Mouse (Mus musculus): ENCODE results near the gene Rab8b. TPM values are rescaled to one million over a fixed set of nuclear protein-coding genes. Genes with fewer than 3 reads are reported as not detected.
"Not testable (repeated sequence)": the region's sequence is repeated elsewhere in the genome, so short reads cannot be mapped to it uniquely, and the experiment has no call there.

The Rab8b gene
- polyA plus RNA-seq, 1 experiment from 2014 or later = 16.9 TPM

- Histone ChIP-seq H3K4me1 (replicated peaks) (peaks cover 22% of the 10 kb centered on the region), H3K9me3 (no peaks in the 10 kb centered on the region), H3K4me3 (replicated peaks) (no peak overlapping the region), H3K36me3 (no peaks in the 10 kb centered on the region), H3K27ac (no peak overlapping the region), H3K9ac (replicated peaks) (no peak overlapping the region), H3K4me2 (no peak overlapping the region), H3K27me3 (no peaks in the 10 kb centered on the region)
- ATAC-seq (ENCODE audit: insufficient number of reproducible peaks, insufficient read depth, low FRiP score, low TSS enrichment, low read depth) = no peak
- WGBS = 89% methylated on average over 2 of the region's 2 CpGs
These were observed 34.9 kb downstream of the Rab8b start for GRCm38 (mm10) chr9:66884609-66885008.

GRCm38 (mm10) chr9:66883500-66883899 lies 36.0 kb downstream of the Rab8b start:
- no peaks in the 10 kb centered on the region for H3K36me3 ChIP-seq
- H3K27ac ChIP-seq = no peak overlapping the region
- H3K4me2 ChIP-seq = no peak overlapping the region
- peaks cover 22% of the 10 kb centered on the region for H3K4me1 ChIP-seq (replicated peaks)
- no peaks in the 10 kb centered on the region for H3K9me3 ChIP-seq
- whole genome bisulfite sequencing = 85% methylated on average over 5 of the region's 5 CpGs
- H3K9ac ChIP-seq (replicated peaks) = no peak overlapping the region
- no peak overlapping the region for H3K4me3 ChIP-seq (replicated peaks)
- no peaks in the 10 kb centered on the region for H3K27me3 ChIP-seq
- ATAC-seq (ENCODE audit: insufficient number of reproducible peaks, insufficient read depth, low FRiP score, low TSS enrichment, low read depth) = no peak

- Histone ChIP-seq H3K4me2 (no peak overlapping the region), H3K36me3 (no peaks in the 10 kb centered on the region), H3K27me3 (no peaks in the 10 kb centered on the region), H3K4me1 (replicated peaks) (peaks cover 13% of the 10 kb centered on the region), H3K9me3 (no peaks in the 10 kb centered on the region), H3K27ac (no peak overlapping the region), H3K9ac (replicated peaks) (no peak overlapping the region), H3K4me3 (replicated peaks) (no peak overlapping the region)
- WGBS = 53% methylated on average over 8 of the region's 8 CpGs
- ATAC-seq (ENCODE audit: insufficient number of reproducible peaks, insufficient read depth, low FRiP score, low TSS enrichment, low read depth) = no peak
These were observed 37.1 kb downstream of the Rab8b start for GRCm38 (mm10) chr9:66882406-66882821.

GRCm38 (mm10) chr9:66881858-66882257 lies 37.6 kb downstream of the Rab8b start:
- WGBS = 89% methylated on average over 3 of the region's 3 CpGs
- H3K9me3 ChIP-seq = no peaks in the 10 kb centered on the region
- no peak for ATAC-seq (ENCODE audit: insufficient number of reproducible peaks, insufficient read depth, low FRiP score, low TSS enrichment, low read depth)

GRCm38 (mm10) chr9:66880752-66881151 lies 38.7 kb downstream of the Rab8b start:
- H3K4me3 ChIP-seq (replicated peaks) = no peak overlapping the region
- H3K36me3 ChIP-seq = no peaks in the 10 kb centered on the region
- no peak overlapping the region for H3K9ac ChIP-seq (replicated peaks)
- H3K27me3 ChIP-seq = no peaks in the 10 kb centered on the region
- no peaks in the 10 kb centered on the region for H3K9me3 ChIP-seq
- peaks cover 6% of the 10 kb centered on the region for H3K4me1 ChIP-seq (replicated peaks)
- H3K4me2 ChIP-seq = no peak overlapping the region
- no peak overlapping the region for H3K27ac ChIP-seq
- 87% methylated on average over 2 of the region's 2 CpGs for WGBS
- no peak for ATAC-seq (ENCODE audit: insufficient number of reproducible peaks, insufficient read depth, low FRiP score, low TSS enrichment, low read depth)

More at GRCm38 (mm10) chr9:66881858-66882257, 37.6 kb downstream of the Rab8b start:
- H3K4me3 ChIP-seq (replicated peaks) = no peak overlapping the region
- no peaks in the 10 kb centered on the region for H3K36me3 ChIP-seq
- H3K4me1 ChIP-seq (replicated peaks) = peaks cover 10% of the 10 kb centered on the region
- H3K27me3 ChIP-seq = no peaks in the 10 kb centered on the region
- no peak overlapping the region for H3K9ac ChIP-seq (replicated peaks)
- no peak overlapping the region for H3K27ac ChIP-seq
- H3K4me2 ChIP-seq = no peak overlapping the region

GRCm38 (mm10) chr9:66879486-66879885 lies 40.0 kb downstream of the Rab8b start:
- H3K27me3 ChIP-seq = no peaks in the 10 kb centered on the region
- no peak for ATAC-seq (ENCODE audit: insufficient number of reproducible peaks, insufficient read depth, low FRiP score, low TSS enrichment, low read depth)
- H3K9ac ChIP-seq (replicated peaks) = no peak overlapping the region
- WGBS = 89% methylated on average over 6 of the region's 6 CpGs
- H3K4me2 ChIP-seq = no peak overlapping the region
- peaks cover 7% of the 10 kb centered on the region for H3K9me3 ChIP-seq
- H3K36me3 ChIP-seq = peaks cover 5% of the 10 kb centered on the region; the same call in 1 of the 2 replicates
- H3K4me1 ChIP-seq (replicated peaks) = peaks cover 6% of the 10 kb centered on the region
- no peak overlapping the region for H3K4me3 ChIP-seq (replicated peaks)
- no peak overlapping the region for H3K27ac ChIP-seq

- Histone ChIP-seq H3K4me1 (replicated peaks) (peaks cover 6% of the 10 kb centered on the region), H3K27me3 (no peaks in the 10 kb centered on the region), H3K4me2 (no peak overlapping the region), H3K9ac (replicated peaks) (no peak overlapping the region), H3K36me3 (peaks cover 7% of the 10 kb centered on the region; the same call in 1 of the 2 replicates), H3K9me3 (peaks cover 11% of the 10 kb centered on the region), H3K27ac (no peak overlapping the region), H3K4me3 (replicated peaks) (no peak overlapping the region)
- ATAC-seq (ENCODE audit: insufficient number of reproducible peaks, insufficient read depth, low FRiP score, low TSS enrichment, low read depth) = no peak
- WGBS = 93% methylated on average over 3 of the region's 3 CpGs
These were observed 40.6 kb downstream of the Rab8b start for GRCm38 (mm10) chr9:66878899-66879298.

- no peak overlapping the region for H3K9ac ChIP-seq (replicated peaks)
- WGBS = 77% methylated on average over 5 of the region's 5 CpGs
- H3K9me3 ChIP-seq = peaks cover 11% of the 10 kb centered on the region
- no peak for ATAC-seq (ENCODE audit: insufficient number of reproducible peaks, insufficient read depth, low FRiP score, low TSS enrichment, low read depth)
- no peak overlapping the region for H3K4me2 ChIP-seq
- H3K36me3 ChIP-seq = peaks cover 7% of the 10 kb centered on the region; the same call in 1 of the 2 replicates
- no peaks in the 10 kb centered on the region for H3K4me1 ChIP-seq (replicated peaks)
- H3K4me3 ChIP-seq (replicated peaks) = no peak overlapping the region
- H3K27me3 ChIP-seq = no peaks in the 10 kb centered on the region
- no peak overlapping the region for H3K27ac ChIP-seq
These were observed 42.9 kb downstream of the Rab8b start for GRCm38 (mm10) chr9:66876577-66876976.

- WGBS = 96% methylated on average over 5 of the region's 5 CpGs
These were observed 45.2 kb downstream of the Rab8b start for GRCm38 (mm10) chr9:66874297-66874696.

GRCm38 (mm10) chr9:66873531-66873930 lies 46.0 kb downstream of the Rab8b start:
- Histone ChIP-seq H3K9me3 (peaks cover 11% of the 10 kb centered on the region), H3K4me2 (no peak overlapping the region), H3K27ac (no peak overlapping the region), H3K27me3 (no peaks in the 10 kb centered on the region), H3K4me3 (replicated peaks) (no peak overlapping the region), H3K9ac (replicated peaks) (no peak overlapping the region), H3K36me3 (peaks cover 7% of the 10 kb centered on the region; the same call in 1 of the 2 replicates), H3K4me1 (replicated peaks) (no peaks in the 10 kb centered on the region)
- no peak for ATAC-seq (ENCODE audit: insufficient number of reproducible peaks, insufficient read depth, low FRiP score, low TSS enrichment, low read depth)

More at GRCm38 (mm10) chr9:66874297-66874696, 45.2 kb downstream of the Rab8b start:
- peaks cover 7% of the 10 kb centered on the region; the same call in 1 of the 2 replicates for H3K36me3 ChIP-seq
- no peak for ATAC-seq (ENCODE audit: insufficient number of reproducible peaks, insufficient read depth, low FRiP score, low TSS enrichment, low read depth)
- no peak overlapping the region for H3K4me2 ChIP-seq
- H3K27me3 ChIP-seq = no peaks in the 10 kb centered on the region
- no peak overlapping the region for H3K9ac ChIP-seq (replicated peaks)
- no peak overlapping the region for H3K27ac ChIP-seq
- H3K9me3 ChIP-seq = peaks cover 11% of the 10 kb centered on the region
- H3K4me1 ChIP-seq (replicated peaks) = no peaks in the 10 kb centered on the region
- no peak overlapping the region for H3K4me3 ChIP-seq (replicated peaks)

GRCm38 (mm10) chr9:66873009-66873408 lies 46.5 kb downstream of the Rab8b start:
- H3K4me1 ChIP-seq (replicated peaks); H3K27me3 ChIP-seq; H3K4me2 ChIP-seq; H3K4me3 ChIP-seq (replicated peaks); H3K36me3 ChIP-seq; H3K9ac ChIP-seq (replicated peaks); H3K27ac ChIP-seq; ATAC-seq (ENCODE audit: insufficient number of reproducible peaks, insufficient read depth, low FRiP score, low TSS enrichment, low read depth): not testable (repeated sequence)
- H3K9me3 ChIP-seq = peaks cover 11% of the 10 kb centered on the region
- WGBS = 89% methylated on average over 2 of the region's 2 CpGs

- no peaks in the 10 kb centered on the region for H3K4me1 ChIP-seq (replicated peaks)
- H3K4me2 ChIP-seq = no peak overlapping the region
- H3K27me3 ChIP-seq = no peaks in the 10 kb centered on the region
- peaks cover 11% of the 10 kb centered on the region for H3K9me3 ChIP-seq
- H3K9ac ChIP-seq (replicated peaks) = no peak overlapping the region
- no peak overlapping the region for H3K27ac ChIP-seq
- H3K36me3 ChIP-seq = peaks cover 7% of the 10 kb centered on the region; the same call in 1 of the 2 replicates
- no peak overlapping the region for H3K4me3 ChIP-seq (replicated peaks)
- ATAC-seq (ENCODE audit: insufficient number of reproducible peaks, insufficient read depth, low FRiP score, low TSS enrichment, low read depth) = no peak
- 86% methylated on average over 10 of the region's 10 CpGs for WGBS
These were observed 47.3 kb downstream of the Rab8b start for GRCm38 (mm10) chr9:66872015-66872727.

All from limb, embryonic 12.5 days (tissue).